Mouse (Mus musculus): ENCODE results near the gene Hddc2.
"Not testable (repeated sequence)": the region's sequence is repeated elsewhere in the genome, so short reads cannot be mapped to it uniquely, and the experiment has no call there.

The Hddc2 gene

GRCm38 (mm10) chr10:31354886-31355461 lies 41.8 kb downstream of the Hddc2 start:
- DNase-seq: no peak

- DNase-seq: no peak
Measured at GRCm38 (mm10) chr10:31359749-31360148, 46.6 kb downstream of the Hddc2 start.

- not testable (repeated sequence) for DNase-seq
Measured at GRCm38 (mm10) chr10:31370200-31370599, 57.0 kb downstream of the Hddc2 start.

Data from lung, postnatal 4 days (tissue).